Mouse (Mus musculus) ES-Bruce4 (cell line): ENCODE data around the gene Spg21.

Experiments used
- CTCF ChIP-seq: IDR thresholded peaks from one replicate; pipeline ENCODE4 v1.8.1; 2011; ENCODE audit warnings: low read depth, low read length
- EP300 ChIP-seq: IDR thresholded peaks from 2 replicates; pipeline ENCODE4 v1.6.1; 2011; ENCODE audit warnings: low read depth, low read length; ENCODE audit not compliant: insufficient read depth
- POLR2A ChIP-seq: IDR thresholded peaks from one replicate; pipeline ENCODE4 v1.8.1; 2011; ENCODE audit warnings: low read length; ENCODE audit not compliant: insufficient read depth

DNA sequence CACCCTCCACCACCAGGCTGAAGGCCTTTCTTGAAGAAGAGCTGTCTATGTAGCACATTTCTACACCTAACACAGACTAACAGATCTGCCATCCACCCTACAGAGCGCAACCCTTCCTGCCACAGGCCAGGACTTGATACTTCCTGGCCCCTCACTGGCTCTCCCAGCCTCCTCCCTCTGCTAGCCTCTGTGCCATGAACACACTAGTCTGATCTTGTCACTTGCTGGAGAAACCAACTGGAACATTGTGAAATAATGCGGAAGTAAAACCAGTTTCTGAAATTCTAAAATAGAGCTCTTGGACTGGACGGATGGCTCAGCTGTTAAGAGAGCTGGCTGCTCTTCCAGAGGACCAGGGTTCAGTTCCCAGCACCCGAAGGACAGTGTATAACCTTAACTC is 32.1 kb downstream of the Spg21 start:
- TF ChIP-seq POLR2A (no peak), CTCF (no peak), EP300 (no peak)
